Mouse (Mus musculus) intestine, embryonic 16.5 days (tissue): ENCODE data around the gene Exph5. TPM values are rescaled to one million over a fixed set of nuclear protein-coding genes. Genes with fewer than 3 reads are reported as not detected.
A peak's percentile ranks its signal among the peaks of the same experiment; 100 is the strongest.

Experiments
- ATAC-seq: fragments of 200-750 bp; cut with Nextera tagmentation; 2 replicates; pipeline ENCODE4 v1.8.0; 2017; ENCODE audit warnings: moderate TSS enrichment, moderate library complexity
- H3K27ac ChIP-seq: fragments of 300-500 bp; sonication (generic); 2 replicates; pipeline ENCODE4 v1.5.1; 2014; ENCODE audit warnings: mild to moderate bottlenecking, low read length
- H3K27me3 ChIP-seq: fragments of 300-500 bp; sonication (generic); replicated peaks from 2 replicates; pipeline ENCODE4 v1.6.1; 2014; ENCODE audit warnings: low read length, control low read depth, mixed read lengths; ENCODE audit not compliant: control insufficient read depth, insufficient read depth
- H3K36me3 ChIP-seq: fragments of 300-500 bp; sonication (generic); 2 replicates; pipeline ENCODE4 v1.6.1; 2014; ENCODE audit warnings: low read length, control low read depth; ENCODE audit not compliant: control insufficient read depth, insufficient read depth
- H3K4me1 ChIP-seq: fragments of 300-500 bp; sonication (generic); 2 replicates; pipeline ENCODE4 v1.6.1; 2014; ENCODE audit warnings: low read length, control low read depth, mixed read lengths; ENCODE audit not compliant: control insufficient read depth, insufficient read depth
- H3K4me2 ChIP-seq: fragments of 300-500 bp; sonication (generic); 2 replicates; pipeline ENCODE4 v1.6.1; 2014; ENCODE audit warnings: low read depth, low read length, control low read depth
- H3K4me3 ChIP-seq: fragments of 300-500 bp; sonication (generic); 2 replicates; pipeline ENCODE4 v1.5.1; 2014; ENCODE audit warnings: mild to moderate bottlenecking, low read length
- H3K9ac ChIP-seq: fragments of 300-500 bp; sonication (generic); 2 replicates; pipeline ENCODE4 v1.6.1; 2014; ENCODE audit warnings: low read depth, low read length
- H3K9me3 ChIP-seq: fragments of 300-500 bp; sonication (generic); 2 replicates; pipeline ENCODE4 v1.6.1; 2016; ENCODE audit warnings: low read length, control low read depth; ENCODE audit not compliant: control insufficient read depth
- WGBS: fragments of 180-500 bp; shearing (Covaris S2); extraction: QIAGEN DNeasy Blood & Tissue Kit; methylation state at CpG from one replicate; pipeline ENCODE4 v1.1.7; 2014; 5-methylcytosine and 5-hydroxymethylcytosine counted together
- polyA plus RNA-seq: library from polyadenylated mRNA; unstranded; fragments of >200 nt; fragmentation: Nextera tagmentation; extraction: Ambion mirVana; gene quantifications from 2 replicates; pipeline ENCODE4 v1.2.1, GENCODE M21; 2015

The Exph5 gene
- polyA plus RNA-seq, 1 experiment from 2014 or later: 2.8 TPM

DNA sequence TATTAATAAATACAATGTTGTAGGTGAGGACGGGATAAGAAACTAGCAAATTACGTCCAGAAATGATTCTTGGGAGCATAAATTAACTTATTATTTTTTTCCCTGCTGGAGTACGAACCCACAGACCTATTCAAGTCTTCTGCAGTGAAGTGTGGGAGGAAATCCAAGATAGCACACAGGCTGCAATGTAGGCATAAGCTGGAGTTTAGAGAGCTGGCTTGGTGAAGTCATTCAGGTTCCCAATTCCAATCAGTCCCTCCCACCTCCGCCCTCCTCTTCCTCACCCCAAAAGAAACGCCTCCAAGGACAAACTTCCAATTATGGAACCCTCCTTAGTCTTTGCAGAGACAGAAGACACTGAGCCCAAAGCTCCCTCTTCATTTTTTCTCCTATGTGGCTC lies 945 bp downstream of the Exph5 start:
- ATAC-seq: 0 out of 2 replicates have a peak, but pooled peaks have one; percentile 16
- peak overlapping the region; percentile 60; the same call in 1 of the 2 replicates for H3K9ac ChIP-seq
- H3K4me2 ChIP-seq: peak overlapping the region; percentile 75
- H3K27ac ChIP-seq: peak overlapping the region; percentile 55; the same call in 1 of the 2 replicates
- no peaks in the 10 kb centered on the region for H3K27me3 ChIP-seq
- 47% methylated on average over 5 of the region's 5 CpGs for WGBS
- H3K4me3 ChIP-seq: peak overlapping the region; percentile 50
- no peaks in the 10 kb centered on the region; the same call in 1 of the 2 replicates for H3K4me1 ChIP-seq
- no peaks in the 10 kb centered on the region for H3K36me3 ChIP-seq
- H3K9me3 ChIP-seq: no peaks in the 10 kb centered on the region

DNA sequence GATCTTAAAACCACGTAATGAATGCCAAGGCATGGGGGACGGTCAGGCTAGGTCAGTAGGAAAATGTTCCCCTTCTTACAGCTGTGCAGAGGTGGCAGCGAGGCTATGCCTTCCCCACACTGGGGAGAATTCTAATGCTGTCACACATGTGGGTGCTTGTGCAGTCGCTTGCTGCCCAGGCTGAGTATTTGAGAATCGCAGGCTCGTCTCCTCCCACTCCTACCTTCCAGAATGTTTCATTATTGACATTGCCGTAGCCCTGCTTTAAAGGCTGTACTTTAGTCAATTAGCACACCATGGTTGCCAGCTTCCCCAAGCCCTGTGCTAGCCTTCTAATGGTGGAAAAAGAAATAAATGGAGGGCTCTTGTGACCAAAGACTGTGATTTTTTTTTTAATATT lies 6.4 kb downstream of the Exph5 start:
- 64% methylated on average over 7 of the region's 7 CpGs for WGBS
- Histone ChIP-seq H3K9ac (no peak overlapping the region), H3K4me3 (no peak overlapping the region), H3K4me1 (no peaks in the 10 kb centered on the region), H3K36me3 (no peaks in the 10 kb centered on the region), H3K27me3 (no peaks in the 10 kb centered on the region), H3K9me3 (no peaks in the 10 kb centered on the region), H3K4me2 (no peak overlapping the region), H3K27ac (no peak overlapping the region)
- no peak for ATAC-seq

GRCm38 (mm10) chr9:53312981-53313380 lies 11.5 kb downstream of the Exph5 start:
- Histone ChIP-seq H3K4me1 (no peaks in the 10 kb centered on the region), H3K9me3 (no peaks in the 10 kb centered on the region), H3K27me3 (no peaks in the 10 kb centered on the region), H3K36me3 (no peaks in the 10 kb centered on the region), H3K27ac (no peak overlapping the region), H3K4me3 (no peak overlapping the region), H3K4me2 (no peak overlapping the region), H3K9ac (no peak overlapping the region)
- 97% methylated on average over 1 of the region's 1 CpGs for WGBS
- no peak for ATAC-seq

GRCm38 (mm10) chr9:53320894-53321650 lies 19.6 kb downstream of the Exph5 start:
- H3K9ac ChIP-seq: no peak overlapping the region
- H3K9me3 ChIP-seq: no peaks in the 10 kb centered on the region
- 54% methylated on average over 10 of the region's 10 CpGs for WGBS
- no peak overlapping the region for H3K4me3 ChIP-seq
- no peaks in the 10 kb centered on the region for H3K27me3 ChIP-seq
- peaks cover 6% of the 10 kb centered on the region for H3K4me1 ChIP-seq
- no peaks in the 10 kb centered on the region for H3K36me3 ChIP-seq
- H3K27ac ChIP-seq: no peak overlapping the region
- no peak overlapping the region for H3K4me2 ChIP-seq
- no peak for ATAC-seq

DNA sequence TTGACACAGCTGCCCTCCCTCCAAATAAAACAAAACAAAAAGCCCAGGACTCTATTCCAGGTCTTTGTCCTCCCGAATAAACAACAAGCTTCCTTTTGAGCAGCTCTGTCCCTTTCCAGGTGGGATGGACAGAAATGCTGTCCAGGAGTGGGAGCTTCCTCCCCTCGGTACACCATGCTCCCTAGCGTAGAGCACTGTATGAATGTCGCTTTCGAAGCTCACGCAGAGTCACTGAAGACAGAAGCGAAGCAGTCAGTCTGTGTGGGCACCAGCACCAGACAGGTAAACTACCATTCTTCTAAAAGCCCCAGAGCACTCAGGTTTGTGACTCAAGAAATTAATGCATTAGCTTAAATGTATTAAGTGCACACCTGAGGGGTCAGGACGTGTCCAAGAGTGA lies 20.2 kb downstream of the Exph5 start:
- Histone ChIP-seq H3K4me1 (peaks cover 6% of the 10 kb centered on the region), H3K9me3 (no peaks in the 10 kb centered on the region), H3K27ac (no peak overlapping the region), H3K4me2 (no peak overlapping the region), H3K4me3 (no peak overlapping the region), H3K27me3 (no peaks in the 10 kb centered on the region), H3K9ac (no peak overlapping the region), H3K36me3 (no peaks in the 10 kb centered on the region)
- WGBS: 86% methylated on average over 8 of the region's 8 CpGs
- no peak for ATAC-seq

GRCm38 (mm10) chr9:53323419-53324251 lies 22.2 kb downstream of the Exph5 start:
- Histone ChIP-seq H3K36me3 (no peaks in the 10 kb centered on the region), H3K27ac (no peak overlapping the region), H3K4me2 (no peak overlapping the region), H3K4me3 (no peak overlapping the region), H3K4me1 (peaks cover 6% of the 10 kb centered on the region), H3K9ac (no peak overlapping the region), H3K27me3 (no peaks in the 10 kb centered on the region), H3K9me3 (no peaks in the 10 kb centered on the region)
- no peak for ATAC-seq
- WGBS: 74% methylated on average over 10 of the region's 10 CpGs

DNA sequence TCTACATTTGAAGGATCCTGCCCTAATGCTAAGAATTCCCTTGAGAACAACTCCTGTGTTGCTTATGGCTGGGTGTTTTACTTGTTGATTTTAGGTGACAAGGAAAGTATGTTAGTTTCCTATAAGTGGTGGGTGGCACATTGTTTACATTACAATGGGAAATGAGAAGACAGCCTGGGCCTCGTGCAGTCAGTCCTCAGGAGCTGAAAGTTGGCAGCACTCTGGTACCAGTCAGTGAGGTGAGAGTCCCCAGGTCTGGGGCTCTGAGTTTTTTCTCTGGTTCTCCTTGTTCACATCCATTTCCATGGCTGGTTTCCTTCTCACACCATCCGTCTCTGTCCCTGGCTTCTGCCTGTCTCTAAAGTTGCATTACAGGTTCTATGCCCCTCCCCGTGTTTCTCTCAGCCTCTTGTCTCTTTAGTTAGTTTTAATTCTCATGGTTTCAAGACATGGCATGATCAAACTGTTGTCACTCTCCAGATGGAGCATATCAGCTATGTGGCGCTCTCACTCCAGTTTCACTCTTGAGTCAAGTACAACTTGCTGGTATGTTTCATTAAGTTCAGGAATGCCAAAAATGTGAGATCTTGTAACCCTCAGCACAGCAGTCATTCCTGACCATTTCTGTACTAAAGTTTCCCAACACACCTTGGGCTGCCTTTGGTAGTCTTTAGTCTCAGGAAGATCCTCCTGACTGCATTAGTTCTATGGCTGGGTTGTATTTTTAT lies 24.1 kb downstream of the Exph5 start:
- H3K4me2 ChIP-seq: no peak overlapping the region
- no peak for ATAC-seq
- no peak overlapping the region for H3K27ac ChIP-seq
- 53% methylated on average over 4 of the region's 4 CpGs for WGBS
- no peak overlapping the region for H3K9ac ChIP-seq
- no peak overlapping the region for H3K4me3 ChIP-seq
- H3K36me3 ChIP-seq: no peaks in the 10 kb centered on the region
- H3K27me3 ChIP-seq: no peaks in the 10 kb centered on the region
- no peaks in the 10 kb centered on the region for H3K9me3 ChIP-seq
- peaks cover 6% of the 10 kb centered on the region for H3K4me1 ChIP-seq

GRCm38 (mm10) chr9:53328203-53328602 lies 26.7 kb downstream of the Exph5 start:
- H3K36me3 ChIP-seq: no peaks in the 10 kb centered on the region
- no peak overlapping the region for H3K27ac ChIP-seq
- H3K9me3 ChIP-seq: no peaks in the 10 kb centered on the region
- no peak for ATAC-seq
- H3K4me2 ChIP-seq: no peak overlapping the region
- no peak overlapping the region for H3K9ac ChIP-seq
- H3K4me1 ChIP-seq: peaks cover 6% of the 10 kb centered on the region
- no peak overlapping the region for H3K4me3 ChIP-seq
- H3K27me3 ChIP-seq: no peaks in the 10 kb centered on the region
- 90% methylated on average over 2 of the region's 2 CpGs for WGBS
